Mouse (Mus musculus) neural tube, embryonic 13.5 days (tissue): ENCODE measurements at regions not wholly inside any gene's neighbourhood (a gene's known extent, or its start where the extent isn't known, plus 50 kb on each side); places are given as distances from the start of the nearest gene placed in this dataset.
A peak's percentile ranks its signal among the peaks of the same experiment; 100 is the strongest.

Source experiments
- ATAC-seq: fragments of 200-750 bp; cut with Nextera tagmentation; 2 replicates; pipeline ENCODE4 v1.8.0; 2017; ENCODE audit warnings: low read depth, mild to moderate bottlenecking, moderate TSS enrichment, moderate library complexity
- H3K27ac ChIP-seq: fragments of 300-500 bp; sonication (generic); replicated peaks from 2 replicates; pipeline ENCODE4 v1.5.1; 2015; ENCODE audit warnings: moderate library complexity, mild to moderate bottlenecking, inconsistent platforms
- H3K27me3 ChIP-seq: fragments of 300-500 bp; sonication (generic); 2 replicates; pipeline ENCODE4 v1.6.1; 2015; ENCODE audit warnings: mild to moderate bottlenecking, inconsistent platforms
- H3K36me3 ChIP-seq: fragments of 300-500 bp; sonication (generic); 2 replicates; pipeline ENCODE4 v1.6.1; 2015; ENCODE audit warnings: mild to moderate bottlenecking, inconsistent platforms
- H3K4me1 ChIP-seq: fragments of 300-500 bp; sonication (generic); replicated peaks from 2 replicates; pipeline ENCODE4 v1.6.1; 2015; ENCODE audit warnings: inconsistent platforms
- H3K4me2 ChIP-seq: fragments of 300-500 bp; sonication (generic); 2 replicates; pipeline ENCODE4 v1.6.1; 2015; ENCODE audit warnings: inconsistent platforms, mild to moderate bottlenecking, moderate library complexity
- H3K4me3 ChIP-seq: fragments of 300-500 bp; sonication (generic); 2 replicates; pipeline ENCODE4 v1.5.1; 2015; ENCODE audit warnings: mild to moderate bottlenecking, inconsistent platforms
- H3K9ac ChIP-seq: fragments of 300-500 bp; sonication (generic); 2 replicates; pipeline ENCODE4 v1.6.1; 2015; ENCODE audit warnings: moderate library complexity, mild to moderate bottlenecking, inconsistent platforms
- H3K9me3 ChIP-seq: fragments of 300-500 bp; sonication (generic); 2 replicates; pipeline ENCODE4 v1.6.1; 2016; ENCODE audit warnings: inconsistent platforms
- WGBS: fragments of 180-500 bp; shearing (Covaris S2); methylation state at CpG from one replicate; pipeline ENCODE4 v1.1.7; 2015; 5-methylcytosine and 5-hydroxymethylcytosine counted together

DNA sequence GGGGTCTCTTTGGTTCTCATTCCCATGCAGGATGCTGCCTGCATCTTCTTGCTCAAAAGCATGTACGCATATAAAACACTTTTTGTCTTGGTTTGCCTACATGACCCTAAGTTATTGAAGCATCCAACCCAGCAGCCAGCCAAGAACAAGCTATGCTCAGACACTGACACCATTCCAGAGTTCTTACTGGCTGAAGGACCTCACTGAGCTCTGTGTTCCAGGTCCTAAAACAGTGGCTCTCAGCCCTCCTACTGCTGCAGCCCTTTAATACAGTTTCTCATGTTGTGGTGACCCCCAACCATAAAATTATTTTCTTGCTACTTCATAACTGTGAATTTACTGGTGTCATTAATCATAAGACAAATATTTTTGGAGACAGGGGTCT, 450.4 kb downstream of the Tns1 start:
- Histone ChIP-seq H3K27ac (no peak overlapping the region; the same call in 1 of the 2 replicates), H3K27me3 (no peaks in the 10 kb centered on the region), H3K36me3 (no peaks in the 10 kb centered on the region), H3K4me3 (no peak overlapping the region), H3K9me3 (peaks cover 4% of the 10 kb centered on the region; the same call in 1 of the 2 replicates), H3K4me2 (no peak overlapping the region), H3K9ac (no peak overlapping the region), H3K4me1 (peaks cover 11% of the 10 kb centered on the region; the same call in 1 of the 2 replicates)
- 46% methylated on average over 1 of the region's 1 CpGs for WGBS
- no peak for ATAC-seq

DNA sequence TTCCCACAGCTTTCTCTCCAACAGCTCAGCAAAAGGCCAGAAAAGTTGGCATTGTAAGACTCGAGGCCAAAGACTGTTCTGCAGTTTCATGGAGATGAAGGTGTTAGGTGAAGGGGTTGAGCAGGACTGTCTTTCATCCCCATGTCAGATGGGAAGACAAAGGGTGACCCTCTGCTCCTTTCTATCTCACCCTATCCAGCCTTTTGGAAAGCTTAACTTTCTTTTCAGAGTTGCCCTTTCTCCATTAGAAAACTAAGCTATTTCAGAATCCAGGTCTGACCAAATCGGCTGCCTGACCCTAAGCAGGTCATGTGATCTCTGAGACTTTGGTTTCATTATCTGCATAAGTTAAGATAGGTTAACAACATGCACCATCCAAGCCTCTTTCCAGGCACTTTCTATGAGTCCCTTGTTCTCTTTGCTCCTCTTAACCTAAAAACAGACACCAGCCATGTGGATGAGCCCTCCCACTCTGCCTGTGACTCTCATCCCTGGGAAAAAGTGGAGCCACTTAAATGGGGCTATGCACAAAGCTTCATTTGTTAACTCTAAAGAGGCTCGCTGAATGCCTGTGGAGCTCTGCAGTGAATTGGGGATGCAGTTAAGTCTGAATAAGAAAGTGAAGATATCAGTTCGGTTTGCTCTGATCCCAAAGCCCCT, 450.9 kb downstream of the Tns1 start:
- no peak overlapping the region; the same call in 1 of the 2 replicates for H3K27ac ChIP-seq
- peaks cover 4% of the 10 kb centered on the region; the same call in 1 of the 2 replicates for H3K9me3 ChIP-seq
- H3K4me1 ChIP-seq, result peaks cover 11% of the 10 kb centered on the region; the same call in 1 of the 2 replicates
- WGBS, result 22% methylated on average over 4 of the region's 4 CpGs
- no peak overlapping the region for H3K9ac ChIP-seq
- H3K4me2 ChIP-seq, result no peak overlapping the region
- no peaks in the 10 kb centered on the region for H3K36me3 ChIP-seq
- no peak for ATAC-seq
- no peaks in the 10 kb centered on the region for H3K27me3 ChIP-seq
- no peak overlapping the region for H3K4me3 ChIP-seq

DNA sequence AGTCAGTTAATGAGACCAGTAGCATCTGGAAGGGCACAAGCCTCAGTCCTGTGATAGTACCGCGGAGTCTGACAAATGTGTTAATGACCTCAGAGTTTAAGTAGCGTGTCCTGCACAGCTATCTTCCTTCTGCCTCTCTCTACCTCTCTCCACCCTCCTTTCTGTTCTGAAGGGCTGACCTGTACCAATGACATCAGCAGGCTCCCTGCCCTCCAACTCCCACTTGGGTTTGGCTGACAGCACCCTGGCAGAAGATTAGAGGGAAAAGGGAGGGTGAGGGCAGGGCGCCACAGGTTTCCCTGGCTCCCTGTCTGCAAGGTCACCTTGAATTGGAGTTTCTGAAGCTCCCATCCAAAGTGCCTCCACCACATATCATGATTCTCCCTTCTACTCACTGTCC, 452.0 kb downstream of the Tns1 start:
- 92% methylated on average over 4 of the region's 4 CpGs for WGBS
- H3K36me3 ChIP-seq, result no peaks in the 10 kb centered on the region
- H3K4me2 ChIP-seq, result no peak overlapping the region
- no peak for ATAC-seq
- H3K9me3 ChIP-seq, result peaks cover 4% of the 10 kb centered on the region; the same call in 1 of the 2 replicates
- H3K4me1 ChIP-seq, result peaks cover 11% of the 10 kb centered on the region; the same call in 1 of the 2 replicates
- no peak overlapping the region for H3K9ac ChIP-seq
- H3K27me3 ChIP-seq, result no peaks in the 10 kb centered on the region
- no peak overlapping the region for H3K4me3 ChIP-seq
- H3K27ac ChIP-seq, result no peak overlapping the region

DNA sequence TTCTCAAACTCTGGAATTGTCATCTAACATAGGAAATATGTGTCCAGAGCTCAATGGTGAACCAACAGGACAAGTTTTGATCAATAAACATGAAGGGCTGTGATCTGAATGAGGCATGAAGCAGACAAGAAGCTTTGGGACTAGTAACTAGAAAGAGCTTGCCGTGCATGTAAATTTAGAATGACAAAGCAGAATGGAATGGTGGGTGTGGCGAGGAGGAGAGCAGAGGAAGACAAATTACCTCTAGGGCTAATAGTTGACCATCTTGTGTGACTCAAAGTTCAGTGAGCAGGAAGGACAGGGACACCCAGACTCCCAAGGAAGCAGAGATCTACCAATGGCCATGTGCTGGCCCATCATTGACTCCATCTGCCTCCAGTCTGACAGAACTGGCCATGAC, 455.6 kb downstream of the Tns1 start:
- Histone ChIP-seq H3K9ac (no peak overlapping the region), H3K9me3 (no peaks in the 10 kb centered on the region), H3K27ac (no peak overlapping the region), H3K27me3 (no peaks in the 10 kb centered on the region), H3K4me1 (peaks cover 8% of the 10 kb centered on the region; the same call in 1 of the 2 replicates), H3K36me3 (no peaks in the 10 kb centered on the region), H3K4me3 (no peak overlapping the region), H3K4me2 (no peak overlapping the region)
- 67% methylated on average over 2 of the region's 2 CpGs for WGBS
- no peak for ATAC-seq

DNA sequence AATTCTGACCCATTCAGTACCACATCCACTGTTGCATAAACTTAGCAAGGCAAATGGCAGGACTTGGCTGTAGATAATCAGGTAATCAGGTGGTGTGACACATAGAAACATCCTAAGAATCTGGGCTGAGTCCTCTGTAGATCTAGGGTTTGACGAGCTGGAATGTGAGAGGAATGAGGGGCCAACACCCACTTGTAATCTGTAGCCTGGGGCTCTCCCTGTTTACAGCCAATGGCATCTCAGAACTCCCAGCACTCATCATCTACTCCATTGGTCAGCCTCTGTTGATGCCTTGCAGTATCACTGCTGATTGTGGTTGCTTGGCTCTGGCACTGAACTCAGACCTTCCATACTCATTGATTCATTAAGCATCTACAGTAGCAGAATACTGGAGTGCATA, 460.7 kb downstream of the Tns1 start:
- Histone ChIP-seq H3K36me3 (no peaks in the 10 kb centered on the region), H3K27ac (no peak overlapping the region), H3K27me3 (no peaks in the 10 kb centered on the region), H3K9me3 (no peaks in the 10 kb centered on the region), H3K4me1 (no peaks in the 10 kb centered on the region), H3K4me2 (no peak overlapping the region), H3K4me3 (no peak overlapping the region), H3K9ac (no peak overlapping the region)
- no peak for ATAC-seq
- WGBS, result 48% methylated on average over 1 of the region's 1 CpGs

DNA sequence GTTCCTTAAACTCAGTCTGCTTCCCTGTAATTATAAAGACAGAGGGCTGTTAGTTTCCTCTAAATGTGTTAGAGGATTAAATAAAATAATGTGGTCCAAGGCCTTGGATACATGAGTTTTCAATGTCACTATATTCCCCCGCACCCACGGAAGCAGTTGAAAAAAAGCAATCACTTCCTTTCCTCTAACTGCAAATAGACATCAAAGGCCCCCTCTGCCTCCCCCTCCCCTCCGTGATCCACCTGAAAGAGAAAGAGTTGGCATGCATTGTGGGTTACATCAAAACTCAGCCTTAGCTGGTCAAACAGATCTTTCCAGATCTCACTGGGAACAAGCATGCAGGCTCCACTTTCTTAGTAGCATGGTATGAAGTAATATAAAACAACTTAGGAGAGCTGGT, 479.2 kb downstream of the Tns1 start:
- ATAC-seq, result no peak
- no peaks in the 10 kb centered on the region for H3K9me3 ChIP-seq
- no peaks in the 10 kb centered on the region for H3K27me3 ChIP-seq
- 75% methylated on average over 3 of the region's 3 CpGs for WGBS
- H3K27ac ChIP-seq, result no peak overlapping the region
- no peaks in the 10 kb centered on the region for H3K36me3 ChIP-seq
- H3K4me1 ChIP-seq, result peaks cover 34% of the 10 kb centered on the region
- no peak overlapping the region for H3K9ac ChIP-seq
- no peak overlapping the region for H3K4me3 ChIP-seq
- H3K4me2 ChIP-seq, result no peak overlapping the region

DNA sequence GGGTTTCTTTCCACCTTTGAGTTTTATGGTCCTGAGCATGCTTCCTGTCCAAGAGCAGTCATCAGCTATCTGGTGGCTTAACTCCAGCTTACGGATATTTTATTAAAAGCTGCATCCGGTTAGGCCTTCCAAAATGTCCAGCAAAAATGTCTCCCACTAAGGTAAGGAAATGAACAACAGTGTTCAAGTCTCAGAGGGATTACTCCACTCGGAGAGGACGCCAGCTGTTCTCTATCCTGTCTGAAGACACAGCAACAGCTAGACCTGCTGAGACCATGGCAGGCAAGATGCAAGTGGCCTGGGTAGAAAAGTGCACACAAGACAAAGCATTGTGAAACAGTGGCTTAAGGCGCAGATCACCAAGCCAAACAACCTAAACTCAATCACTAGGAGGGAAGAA, 479.9 kb downstream of the Tns1 start:
- Histone ChIP-seq H3K27me3 (no peaks in the 10 kb centered on the region), H3K4me1 (peaks cover 38% of the 10 kb centered on the region), H3K4me3 (no peak overlapping the region), H3K4me2 (no peak overlapping the region), H3K9me3 (no peaks in the 10 kb centered on the region), H3K9ac (no peak overlapping the region), H3K36me3 (no peaks in the 10 kb centered on the region), H3K27ac (no peak overlapping the region)
- 81% methylated on average over 5 of the region's 5 CpGs for WGBS
- ATAC-seq, result no peak

DNA sequence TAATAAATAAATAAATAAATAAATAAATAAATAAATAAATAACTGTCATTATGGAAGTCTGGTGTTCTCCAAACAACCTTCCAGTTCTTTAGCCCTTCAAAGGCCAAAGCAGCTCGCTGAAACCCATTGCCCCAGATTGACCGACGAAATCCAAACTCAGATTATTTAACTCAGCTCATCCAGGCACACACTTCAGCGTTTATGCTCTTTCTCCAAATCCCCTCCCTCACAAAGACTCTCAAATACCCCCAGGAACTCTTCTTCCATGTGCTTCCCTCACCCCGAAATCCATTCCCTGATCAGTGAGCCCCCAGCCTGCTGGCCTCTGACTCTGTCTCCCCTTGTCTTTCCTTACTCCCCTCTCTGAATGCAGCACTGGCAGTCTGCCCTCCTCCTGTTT, 480.8 kb downstream of the Tns1 start:
- ATAC-seq, result no peak
- Histone ChIP-seq H3K4me2 (no peak overlapping the region), H3K27ac (no peak overlapping the region), H3K9ac (no peak overlapping the region), H3K4me3 (no peak overlapping the region), H3K27me3 (no peaks in the 10 kb centered on the region), H3K4me1 (peaks cover 38% of the 10 kb centered on the region), H3K9me3 (no peaks in the 10 kb centered on the region), H3K36me3 (no peaks in the 10 kb centered on the region)
- 67% methylated on average over 5 of the region's 5 CpGs for WGBS

DNA sequence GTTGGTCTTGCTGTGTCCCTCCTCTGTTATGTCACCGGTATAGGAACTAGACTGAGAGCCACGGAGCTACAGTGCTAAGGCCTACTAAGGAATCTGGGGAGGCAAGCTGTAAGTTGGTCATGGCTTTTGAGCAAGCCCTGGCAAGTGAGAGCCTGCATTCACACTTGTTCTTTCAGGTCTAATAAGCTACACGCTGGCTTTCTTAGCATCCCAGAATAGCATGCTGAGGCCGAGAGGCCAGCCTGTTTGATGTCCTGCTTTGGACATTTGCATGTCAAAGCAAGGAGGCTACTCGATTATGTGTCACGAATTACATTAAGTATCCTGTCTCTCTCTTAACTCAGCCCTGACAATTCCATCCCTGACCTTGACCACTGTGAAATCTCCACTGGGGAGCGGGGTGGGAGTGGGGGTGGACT, 481.5 kb downstream of the Tns1 start:
- Histone ChIP-seq H3K27me3 (no peaks in the 10 kb centered on the region), H3K9me3 (no peaks in the 10 kb centered on the region), H3K36me3 (no peaks in the 10 kb centered on the region), H3K4me1 (peaks cover 38% of the 10 kb centered on the region), H3K9ac (no peak overlapping the region), H3K4me2 (no peak overlapping the region), H3K4me3 (no peak overlapping the region), H3K27ac (peak overlapping the region; percentile 63; the same call in 1 of the 2 replicates)
- ATAC-seq, result 0 out of 2 replicates have a peak, but pooled peaks have one; percentile 25
- 10% methylated on average over 7 of the region's 7 CpGs for WGBS

DNA sequence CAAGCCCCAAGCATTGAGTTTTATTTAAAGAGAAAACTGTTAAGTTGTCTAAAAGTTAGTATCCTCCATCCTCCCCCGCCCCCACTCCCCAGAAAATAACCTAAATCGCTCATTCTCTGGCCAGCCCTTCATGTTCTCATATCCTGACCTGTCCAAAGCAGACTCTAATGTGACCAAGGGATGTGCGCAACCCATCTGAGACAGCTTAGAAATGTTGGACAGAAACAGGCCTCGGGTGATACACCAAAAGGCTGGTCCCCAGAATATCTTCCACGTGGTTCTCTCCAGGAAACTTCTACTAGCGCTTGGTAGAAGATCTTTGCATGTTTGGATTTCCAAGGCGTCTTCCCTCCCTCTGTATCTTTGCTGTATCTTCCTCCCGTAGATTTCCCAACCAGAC, 482.8 kb downstream of the Tns1 start:
- Histone ChIP-seq H3K27ac (peak overlapping the region; percentile 63), H3K36me3 (no peaks in the 10 kb centered on the region), H3K9ac (no peak overlapping the region), H3K4me1 (peaks cover 38% of the 10 kb centered on the region), H3K4me3 (no peak overlapping the region), H3K4me2 (no peak overlapping the region), H3K27me3 (no peaks in the 10 kb centered on the region), H3K9me3 (no peaks in the 10 kb centered on the region)
- WGBS, result 85% methylated on average over 8 of the region's 8 CpGs
- no peak for ATAC-seq

DNA sequence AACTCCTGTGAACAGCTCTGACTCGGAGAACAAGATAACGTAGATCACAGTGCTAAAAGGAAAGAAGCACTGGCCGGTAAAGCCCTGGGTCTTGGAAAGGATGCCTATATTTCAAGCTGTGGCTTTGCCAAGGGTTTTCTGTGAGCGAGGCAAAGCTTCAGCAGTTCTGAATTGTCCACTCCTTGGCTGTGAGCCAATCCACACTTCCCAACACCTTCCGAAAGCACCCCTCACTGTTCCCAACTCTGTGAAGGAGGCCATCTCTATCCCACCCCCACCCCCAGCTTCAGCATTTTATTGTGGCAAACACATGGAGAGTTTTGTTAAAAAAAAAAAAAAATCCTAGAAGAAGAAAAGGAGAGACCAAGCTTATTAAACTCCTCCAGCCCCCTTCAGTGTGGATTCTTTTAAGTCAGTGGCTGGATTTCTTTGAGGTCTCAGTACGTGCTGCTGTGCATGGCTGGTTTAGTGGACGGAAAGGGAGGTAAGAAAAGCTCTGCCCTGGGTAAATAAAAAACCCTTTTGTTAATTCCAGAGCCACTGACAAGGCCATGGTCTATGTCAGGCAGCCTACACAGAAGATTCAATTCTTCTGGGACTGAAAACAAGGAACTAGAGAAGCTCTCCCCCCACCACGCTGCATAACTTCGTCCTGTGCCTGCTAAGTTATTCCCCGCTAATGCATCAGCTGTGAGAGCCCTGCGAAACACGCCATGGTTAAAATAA, 483.4 kb downstream of the Tns1 start:
- Histone ChIP-seq H3K4me2 (peak overlapping the region; percentile 10; the same call in 1 of the 2 replicates), H3K27me3 (no peaks in the 10 kb centered on the region), H3K27ac (peak overlapping the region; percentile 63), H3K9ac (no peak overlapping the region), H3K4me1 (peaks cover 38% of the 10 kb centered on the region), H3K9me3 (no peaks in the 10 kb centered on the region), H3K4me3 (no peak overlapping the region), H3K36me3 (no peaks in the 10 kb centered on the region)
- ATAC-seq, result peak; percentile 84
- WGBS, result 22% methylated on average over 12 of the region's 12 CpGs

DNA sequence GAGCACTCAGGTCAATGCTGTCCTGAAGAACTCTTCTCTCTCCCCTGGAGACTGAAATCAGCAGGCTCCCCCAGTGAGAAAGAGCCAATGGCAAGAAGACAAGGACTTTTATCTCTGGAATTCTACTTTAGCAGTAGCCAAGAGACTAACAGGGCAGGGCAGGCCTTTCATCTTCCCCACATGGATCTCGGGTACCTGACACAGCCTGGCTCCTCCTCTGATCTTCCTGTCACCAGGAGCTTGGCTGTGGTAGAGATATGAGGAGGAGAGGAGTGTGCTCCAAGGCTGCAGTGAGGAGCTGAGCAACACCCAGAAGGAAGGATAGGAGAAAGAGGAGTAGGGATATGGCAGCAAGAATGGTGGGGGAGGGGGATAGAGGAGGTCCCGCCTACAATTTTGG, 488.5 kb downstream of the Tns1 start:
- Histone ChIP-seq H3K27ac (no peak overlapping the region), H3K9ac (no peak overlapping the region), H3K4me1 (peaks cover 11% of the 10 kb centered on the region), H3K4me2 (no peak overlapping the region), H3K27me3 (no peaks in the 10 kb centered on the region), H3K36me3 (no peaks in the 10 kb centered on the region), H3K9me3 (no peaks in the 10 kb centered on the region), H3K4me3 (no peak overlapping the region)
- no peak for ATAC-seq
- 84% methylated on average over 2 of the region's 2 CpGs for WGBS
